Mouse (Mus musculus) liver, postnatal 0 days (tissue): Measurements from ENCODE around the gene Sept3.

Experiments
- CTCF ChIP-seq: sonication (generic); IDR thresholded peaks from 2 replicates; pipeline ENCODE4 v1.5.1; 2016; ENCODE audit warnings: antibody characterized with exemption, low read depth
- EP300 ChIP-seq: IDR thresholded peaks from 2 replicates; pipeline ENCODE4 v1.6.1; 2016; ENCODE audit warnings: antibody characterized with exemption, low read depth, mild to moderate bottlenecking

DNA sequence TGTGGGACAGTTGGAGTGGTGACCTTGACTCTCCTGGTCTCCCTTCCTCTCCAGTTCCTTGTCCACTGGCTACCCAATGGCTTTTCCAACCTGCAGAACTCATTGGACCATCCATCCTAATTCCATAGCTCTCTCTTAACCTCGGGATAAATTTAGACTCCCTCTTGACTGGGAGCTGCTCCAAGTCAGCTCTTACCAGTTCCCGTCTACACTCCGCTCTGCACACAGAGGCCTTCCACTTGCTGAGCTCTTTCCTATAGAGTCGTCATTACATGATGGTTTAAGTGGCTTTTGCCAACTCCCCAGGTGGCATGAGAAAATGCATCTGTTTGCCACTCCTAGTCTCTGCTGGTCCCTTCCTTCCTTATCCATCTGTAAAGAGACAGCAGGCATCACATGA is 5.9 kb downstream of the Sept3 start:
- TF ChIP-seq CTCF (no peak), EP300 (no peak)
